Mouse (Mus musculus) layer of hippocampus, postnatal 25 days (tissue): Measurements from ENCODE around the gene Sct. TPM values are rescaled to one million over a fixed set of nuclear protein-coding genes. Genes with fewer than 3 reads are reported as not detected.
"Not testable (repeated sequence)": the region's sequence is repeated elsewhere in the genome, so short reads cannot be mapped to it uniquely, and the experiment has no call there.

ENCODE experiments used
- DNase-seq, 2 experiments: peaks; one replicate each; pipeline ENCODE4 v3.0.0; 2022; ENCODE audit warnings: mixed read lengths in 2 of 2, low spot score in 1 of 2; ENCODE audit errors: extremely low spot score in 1 of 2
- total RNA-seq, 2 experiments: library from RNA; stranded (reverse); gene quantifications; 2 replicates each; pipeline ENCODE4 v1.2.3; 2021

Gene Sct
- total RNA-seq, 2 experiments from 2014 or later, result not detected

- not testable (repeated sequence) for DNase-seq
These were observed 28.4 kb downstream of the Sct start for GRCm38 (mm10) chr7:141250486-141250885.

GRCm38 (mm10) chr7:141231551-141231950 is 47.4 kb downstream of the Sct start:
- no peak for DNase-seq

GRCm38 (mm10) chr7:141231111-141231510 is 47.8 kb downstream of the Sct start:
- no peak for DNase-seq

- no peak for DNase-seq
These were observed 48.4 kb downstream of the Sct start for GRCm38 (mm10) chr7:141230570-141230969.

- no peak for DNase-seq
These were observed 49.2 kb downstream of the Sct start for GRCm38 (mm10) chr7:141229702-141230101.

Other genes with a start within 250 kb of the Sct start
- 10 to 100 TPM; 80.7 to 96.2 TPM for gene B4galnt4, start 218.0 kb downstream of the Sct start, total RNA-seq
- gene Pkp3, start 200.9 kb downstream of the Sct start, total RNA-seq, result not detected
- gene Sigirr, start 178.6 kb downstream of the Sct start, total RNA-seq, result 1 to 10 TPM; 1.9 to 3.2 TPM
- not detected for gene Ano9, start 161.3 kb downstream of the Sct start, total RNA-seq
- 10 to 100 TPM; 58.7 to 61.1 TPM for gene Ptdss2, start 156.8 kb downstream of the Sct start, total RNA-seq
- 10 to 100 TPM; 32.5 to 36.5 TPM for gene Rnh1, start 106.3 kb downstream of the Sct start, total RNA-seq
- 100 to 1,000 TPM; 193 to 235 TPM for gene Hras, start 85.1 kb downstream of the Sct start, total RNA-seq
- 1 to 10 TPM; 4.5 to 6.1 TPM for gene Lrrc56, start 85.0 kb downstream of the Sct start, total RNA-seq
- gene Lmntd2, start 65.1 kb downstream of the Sct start, total RNA-seq, result not detected
- gene Rassf7, start 63.3 kb downstream of the Sct start, total RNA-seq, result under 1 TPM; 0.64 to 0.80 TPM
- gene Phrf1, start 50.3 kb downstream of the Sct start, total RNA-seq, result 10 to 100 TPM; 67.1 to 71.1 TPM
- 1 to 10 TPM in 1 of 2 experiments, under 1 TPM in 1; 0.91 to 1.9 TPM for gene Irf7, start 12.7 kb downstream of the Sct start, total RNA-seq
- gene Cdhr5, start 2.3 kb downstream of the Sct start, total RNA-seq, result not detected
- gene Drd4, start 12.9 kb upstream of the Sct start, total RNA-seq, result under 1 TPM in 1 of 2 experiments, not detected in 1; 0.12 TPM
- gene Deaf1, start 48.6 kb upstream of the Sct start, total RNA-seq, result 10 to 100 TPM; 91.3 to 92.6 TPM
- gene Tmem80, start 48.6 kb upstream of the Sct start, total RNA-seq, result 10 to 100 TPM; 28.8 to 39.3 TPM
- gene Eps8l2, start 59.7 kb upstream of the Sct start, total RNA-seq, result 1 to 10 TPM; 4.7 to 6.2 TPM
- 100 to 1,000 TPM; 125 to 154 TPM for gene Taldo1, start 113.1 kb upstream of the Sct start, total RNA-seq
- 10 to 100 TPM; 42.4 to 49.2 TPM for gene Gatd1, start 135.0 kb upstream of the Sct start, total RNA-seq
- gene Cend1, start 150.4 kb upstream of the Sct start, total RNA-seq, result 100 to 1,000 TPM; 286 to 299 TPM
- gene Slc25a22, start 158.8 kb upstream of the Sct start, total RNA-seq, result 100 to 1,000 TPM; 351 to 355 TPM
- gene Pidd1, start 164.9 kb upstream of the Sct start, total RNA-seq, result 1 to 10 TPM in 1 of 2 experiments, under 1 TPM in 1; 0.84 to 2.2 TPM
- 100 to 1,000 TPM; 526 to 589 TPM for gene Rplp2, start 168.2 kb upstream of the Sct start, total RNA-seq
- gene Pnpla2, start 176.1 kb upstream of the Sct start, total RNA-seq, result 10 to 100 TPM; 23.2 to 30.4 TPM
- 1 to 10 TPM; 2.1 to 4.2 TPM for gene Cracr2b, start 182.0 kb upstream of the Sct start, total RNA-seq
- 10 to 100 TPM; 25.7 TPM for gene Cd151, start 188.3 kb upstream of the Sct start, total RNA-seq
- 10 to 100 TPM; 40.9 to 47.2 TPM for gene Polr2l, start 196.0 kb upstream of the Sct start, total RNA-seq
- 10 to 100 TPM; 12.2 to 14.3 TPM for gene Tspan4, start 196.1 kb upstream of the Sct start, total RNA-seq